Mouse (Mus musculus) heart, embryonic 16.5 days (tissue): ENCODE measurements around the gene Plcg1. TPM values are rescaled to one million over a fixed set of nuclear protein-coding genes. Genes with fewer than 3 reads are reported as not detected.

Experiments
- ATAC-seq: fragments of 200-750 bp; cut with Nextera tagmentation; replicated peaks from 2 replicates; pipeline ENCODE4 v1.8.0; 2017; ENCODE audit warnings: moderate number of reproducible peaks; ENCODE audit not compliant: insufficient read depth, low FRiP score; ENCODE audit errors: extremely low read depth
- H3K27ac ChIP-seq: fragments of 300-500 bp; sonication (generic); 2 replicates; pipeline ENCODE4 v1.5.1; 2014; ENCODE audit warnings: mild to moderate bottlenecking, low read length, control low read depth, moderate library complexity
- H3K27me3 ChIP-seq: fragments of 300-500 bp; sonication (generic); 2 replicates; pipeline ENCODE4 v1.6.1; 2014; ENCODE audit warnings: low read length, mixed read lengths; ENCODE audit not compliant: control insufficient read depth, insufficient read depth
- H3K36me3 ChIP-seq: fragments of 300-500 bp; sonication (generic); 2 replicates; pipeline ENCODE4 v1.6.1; 2014; ENCODE audit not compliant: control insufficient read depth, insufficient read depth
- H3K4me1 ChIP-seq: fragments of 300-500 bp; sonication (generic); 2 replicates; pipeline ENCODE4 v1.6.1; 2014; ENCODE audit warnings: low read length, mixed read lengths; ENCODE audit not compliant: control insufficient read depth, insufficient read depth
- H3K4me2 ChIP-seq: fragments of 300-500 bp; sonication (generic); 2 replicates; pipeline ENCODE4 v1.6.1; 2014; ENCODE audit warnings: low read depth, mild to moderate bottlenecking, control low read depth, low read length
- H3K4me3 ChIP-seq: fragments of 300-500 bp; sonication (generic); 2 replicates; pipeline ENCODE4 v1.5.1; 2014; ENCODE audit warnings: mild to moderate bottlenecking, control low read depth, low read length
- H3K9ac ChIP-seq: fragments of 300-500 bp; sonication (generic); 2 replicates; pipeline ENCODE4 v1.6.1; 2014; ENCODE audit warnings: low read length, control low read depth
- H3K9me3 ChIP-seq: fragments of 300-500 bp; sonication (generic); replicated peaks from 2 replicates; pipeline ENCODE4 v1.6.1; 2016; ENCODE audit warnings: low read length; ENCODE audit not compliant: control insufficient read depth
- WGBS: fragments of 180-500 bp; shearing (Covaris S2); extraction: QIAGEN DNeasy Blood & Tissue Kit; methylation state at CpG from one replicate; pipeline ENCODE4 v1.1.7; 2014; 5-methylcytosine and 5-hydroxymethylcytosine counted together
- polyA plus RNA-seq: library from polyadenylated mRNA; unstranded; fragments of >200 nt; fragmentation: Nextera tagmentation; extraction: Ambion mirVana; gene quantifications from 2 replicates; pipeline ENCODE4 v1.2.1, GENCODE M21; 2015

Plcg1 gene
- polyA plus RNA-seq, 1 experiment from 2014 or later = 26.4 TPM

- Histone ChIP-seq H3K27me3 (no peaks in the 10 kb centered on the region), H3K4me1 (no peaks in the 10 kb centered on the region), H3K27ac (no peak overlapping the region), H3K9ac (no peak overlapping the region), H3K4me2 (no peak overlapping the region), H3K4me3 (no peak overlapping the region), H3K36me3 (peaks cover 38% of the 10 kb centered on the region), H3K9me3 (no peaks in the 10 kb centered on the region)
- WGBS = 91% methylated on average over 4 of the region's 4 CpGs
- no peak for ATAC-seq
These were observed 7.3 kb upstream of the Plcg1 start for GRCm38 (mm10) chr2:160723613-160724375.

DNA sequence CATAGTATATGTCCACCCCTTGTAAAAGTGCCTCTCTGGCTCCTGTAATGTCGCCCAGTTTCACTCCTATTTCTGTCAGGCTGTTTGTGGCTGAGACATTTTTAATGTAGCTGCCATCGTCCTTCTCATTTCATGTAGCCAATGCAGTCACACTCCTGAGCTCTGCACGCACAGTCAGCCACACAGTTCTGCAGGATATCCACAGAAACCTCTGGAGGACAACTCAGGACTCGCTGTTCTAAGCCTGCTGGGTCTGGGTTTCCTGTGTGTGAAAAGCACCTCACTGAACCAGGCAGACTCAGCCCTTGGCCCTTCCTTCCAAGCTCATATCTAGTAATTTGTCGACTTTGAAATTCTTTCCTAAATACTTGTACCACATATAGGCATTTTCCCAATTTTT is 6.6 kb upstream of the Plcg1 start:
- peaks cover 32% of the 10 kb centered on the region for H3K36me3 ChIP-seq
- H3K4me1 ChIP-seq = no peaks in the 10 kb centered on the region
- no peak overlapping the region for H3K9ac ChIP-seq
- no peak overlapping the region for H3K4me2 ChIP-seq
- H3K27ac ChIP-seq = no peak overlapping the region
- no peaks in the 10 kb centered on the region for H3K9me3 ChIP-seq
- WGBS = 82% methylated on average over 5 of the region's 5 CpGs
- H3K27me3 ChIP-seq = no peaks in the 10 kb centered on the region
- no peak for ATAC-seq
- no peak overlapping the region for H3K4me3 ChIP-seq

DNA sequence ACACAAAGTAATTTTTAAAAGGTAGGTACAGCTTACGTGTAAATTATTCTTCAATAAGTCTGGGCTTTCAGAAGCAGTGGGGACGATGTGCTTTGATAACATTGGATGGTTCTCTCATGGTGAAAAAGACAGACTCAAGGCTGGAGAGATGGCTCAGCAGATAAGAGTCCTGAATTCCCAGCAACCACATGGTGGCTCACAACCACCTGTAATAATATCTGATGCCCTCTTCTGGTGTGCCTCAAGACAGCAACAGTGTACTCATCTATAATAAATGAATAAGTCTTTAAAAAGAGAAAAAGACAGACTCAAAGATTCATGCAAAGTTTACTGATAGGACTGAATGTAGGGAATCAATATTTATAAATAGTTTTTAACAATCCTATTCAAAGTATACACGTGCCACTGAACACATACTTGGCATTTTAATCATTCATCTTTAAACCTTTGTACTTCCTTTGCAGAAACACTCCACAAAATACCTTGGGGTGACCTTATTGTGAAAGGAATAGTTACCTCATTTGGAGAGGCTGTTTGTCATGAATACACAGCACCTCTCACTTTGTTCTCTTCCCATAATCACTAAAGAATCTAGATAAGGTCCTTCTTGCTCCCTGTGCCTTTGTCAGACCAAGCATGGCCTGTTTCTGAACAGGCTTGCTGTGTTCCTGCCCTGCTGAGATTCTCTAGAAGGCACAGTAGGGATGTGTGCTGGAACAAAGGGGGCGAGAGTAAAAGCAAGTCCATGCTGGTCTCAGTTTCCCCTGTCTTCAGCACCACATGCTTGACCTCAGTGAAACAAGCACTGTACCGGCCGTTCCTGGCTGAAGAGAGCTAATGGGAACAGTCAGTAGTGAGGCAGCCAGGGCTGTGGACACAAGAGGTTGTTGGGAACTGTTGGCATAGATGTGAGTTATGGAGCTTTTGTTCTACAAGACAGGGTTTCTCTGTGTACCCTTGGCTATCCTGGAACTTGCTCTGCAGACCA is 4.9 kb upstream of the Plcg1 start:
- Histone ChIP-seq H3K36me3 (peaks cover 18% of the 10 kb centered on the region), H3K4me3 (no peak overlapping the region), H3K4me1 (peaks cover 5% of the 10 kb centered on the region), H3K27me3 (no peaks in the 10 kb centered on the region), H3K9me3 (no peaks in the 10 kb centered on the region), H3K9ac (no peak overlapping the region), H3K4me2 (no peak overlapping the region), H3K27ac (no peak overlapping the region)
- no peak for ATAC-seq
- WGBS = 73% methylated on average over 6 of the region's 6 CpGs

- no peaks in the 10 kb centered on the region for H3K9me3 ChIP-seq
- H3K36me3 ChIP-seq = peaks cover 2% of the 10 kb centered on the region; the same call in 1 of the 2 replicates
- WGBS = 85% methylated on average over 3 of the region's 3 CpGs
- no peaks in the 10 kb centered on the region for H3K27me3 ChIP-seq
- no peak overlapping the region for H3K27ac ChIP-seq
- H3K4me2 ChIP-seq = no peak overlapping the region
- ATAC-seq = no peak
- H3K4me3 ChIP-seq = no peak overlapping the region
- peaks cover 22% of the 10 kb centered on the region for H3K4me1 ChIP-seq
- H3K9ac ChIP-seq = no peak overlapping the region
These were observed 2.1 kb upstream of the Plcg1 start for GRCm38 (mm10) chr2:160728972-160729371.

DNA sequence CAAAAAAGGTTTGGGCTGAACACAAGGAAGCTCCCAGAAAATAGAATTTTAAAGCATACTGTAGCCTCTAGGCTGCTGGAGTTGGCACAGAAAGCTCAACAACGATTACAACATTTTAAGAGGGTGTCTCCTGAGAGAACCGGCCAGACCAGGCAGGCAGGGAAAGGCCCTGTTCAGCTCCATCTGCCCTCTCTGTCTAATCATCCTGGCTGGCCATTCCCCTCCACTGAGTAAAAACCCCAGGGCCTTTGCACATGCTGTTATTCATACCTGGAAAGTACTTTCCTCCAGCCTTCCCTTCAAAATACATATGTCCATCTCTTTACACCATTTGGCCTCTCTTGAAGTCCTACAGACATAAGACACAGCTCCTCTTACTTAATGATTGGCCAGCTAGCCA is 1.7 kb upstream of the Plcg1 start:
- 65% methylated on average over 2 of the region's 2 CpGs for WGBS
- H3K4me2 ChIP-seq = no peak overlapping the region

DNA sequence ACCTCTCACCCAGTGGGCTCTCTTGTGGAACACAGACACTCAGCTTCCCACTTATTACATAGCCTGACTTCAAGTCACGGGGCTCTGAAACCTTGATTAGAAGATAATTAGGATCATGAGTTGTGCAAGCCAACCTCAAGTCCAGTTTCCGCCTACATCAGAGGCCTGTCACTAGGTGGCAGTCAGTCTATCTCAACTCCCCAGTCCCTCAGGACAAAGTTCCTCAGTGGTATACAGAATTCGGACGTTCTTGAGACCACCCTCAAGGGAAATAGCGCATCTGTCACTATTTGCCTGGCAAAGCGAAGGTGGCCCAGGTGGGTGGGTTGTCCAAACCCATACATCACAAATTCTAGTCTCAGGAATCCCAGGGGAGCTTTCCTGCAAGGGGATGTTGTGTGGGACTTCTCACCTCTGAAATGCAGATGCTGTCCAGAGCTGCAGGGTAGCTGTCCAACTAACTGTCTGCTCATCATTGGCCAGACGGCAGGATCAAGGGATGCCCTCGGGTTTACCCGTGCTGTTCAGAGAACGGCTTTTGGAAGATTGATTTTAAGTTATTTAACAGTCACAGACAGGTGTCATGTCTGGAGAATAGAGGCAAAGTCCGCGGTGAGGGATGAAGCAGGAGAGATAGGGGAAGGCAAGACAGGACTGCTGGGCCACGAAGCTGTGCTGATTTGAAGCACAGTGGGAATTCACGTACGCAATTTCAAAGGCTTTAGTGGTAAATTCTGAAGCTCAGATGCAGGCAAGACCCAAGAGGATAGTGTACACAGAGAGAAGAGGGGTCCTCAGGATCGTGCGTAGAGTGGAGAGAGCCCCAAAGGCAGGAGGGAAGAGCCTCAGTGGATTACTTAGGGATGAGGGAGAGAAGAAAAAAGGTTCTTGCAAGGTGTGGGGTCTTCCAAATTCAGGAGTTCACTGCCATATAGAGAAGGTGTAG is 976 bp upstream of the Plcg1 start:
- no peaks in the 10 kb centered on the region for H3K9me3 ChIP-seq
- H3K4me2 ChIP-seq = peak overlapping the region; percentile 79
- ATAC-seq = no peak

More for the DNA sequence above, 1.7 kb upstream of the Plcg1 start:
- no peak overlapping the region for H3K27ac ChIP-seq
- no peak for ATAC-seq
- no peaks in the 10 kb centered on the region; the same call in 1 of the 2 replicates for H3K36me3 ChIP-seq
- no peaks in the 10 kb centered on the region for H3K27me3 ChIP-seq
- H3K9ac ChIP-seq = no peak overlapping the region
- H3K9me3 ChIP-seq = no peaks in the 10 kb centered on the region
- peaks cover 27% of the 10 kb centered on the region for H3K4me1 ChIP-seq
- H3K4me3 ChIP-seq = no peak overlapping the region

DNA sequence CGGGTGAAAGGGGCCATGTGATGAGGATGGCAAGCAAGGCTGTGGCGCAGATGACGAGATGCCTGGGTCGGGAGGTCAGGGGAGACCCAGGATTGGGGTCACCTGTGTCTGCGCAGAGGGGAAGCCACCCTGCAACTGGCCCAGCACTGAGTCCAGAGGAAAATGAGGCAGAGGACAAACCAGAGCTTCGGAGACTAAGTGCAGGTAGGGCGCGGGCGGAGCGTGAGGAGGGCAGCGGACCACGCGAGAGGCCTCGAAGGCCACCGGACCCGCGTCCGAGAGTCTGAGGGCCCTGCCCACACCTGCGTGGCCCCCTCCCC is 343 bp upstream of the Plcg1 start:
- Histone ChIP-seq H3K27ac (peak overlapping the region; percentile 91), H3K9ac (peak overlapping the region; percentile 97), H3K4me1 (peaks cover 40% of the 10 kb centered on the region), H3K4me2 (peak overlapping the region; percentile 79), H3K9me3 (no peaks in the 10 kb centered on the region), H3K4me3 (peak overlapping the region; percentile 93), H3K27me3 (no peaks in the 10 kb centered on the region), H3K36me3 (peaks cover 5% of the 10 kb centered on the region)
- WGBS = 5% methylated on average over 19 of the region's 19 CpGs
- no peak for ATAC-seq

More for the DNA sequence above, 976 bp upstream of the Plcg1 start:
- Histone ChIP-seq H3K27me3 (no peaks in the 10 kb centered on the region), H3K4me3 (peak overlapping the region; percentile 93), H3K36me3 (peaks cover 2% of the 10 kb centered on the region; the same call in 1 of the 2 replicates), H3K9ac (peak overlapping the region; percentile 97), H3K4me1 (peaks cover 34% of the 10 kb centered on the region), H3K27ac (no peak overlapping the region)
- 22% methylated on average over 17 of the region's 17 CpGs for WGBS

DNA sequence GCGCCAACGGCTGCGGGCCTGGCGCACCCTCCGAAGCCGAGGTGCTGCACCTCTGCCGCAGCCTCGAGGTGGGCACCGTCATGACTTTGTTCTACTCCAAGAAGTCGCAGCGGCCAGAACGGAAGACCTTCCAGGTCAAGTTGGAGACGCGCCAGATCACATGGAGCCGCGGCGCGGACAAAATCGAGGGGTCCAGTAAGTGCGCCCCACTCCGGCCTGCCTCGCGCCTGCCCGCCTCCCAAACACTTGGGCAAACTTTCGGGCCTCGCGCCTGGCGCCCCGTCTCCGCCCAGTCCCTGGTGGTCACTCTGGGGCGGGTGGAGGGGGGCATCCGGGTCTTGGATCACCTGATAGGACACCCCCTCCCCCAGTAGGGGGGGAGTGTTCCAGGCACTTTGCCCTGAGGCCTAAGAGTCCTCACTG is 750 bp downstream of the Plcg1 start:
- Histone ChIP-seq H3K9ac (peak overlapping the region; percentile 97), H3K36me3 (peaks cover 5% of the 10 kb centered on the region), H3K4me3 (peak overlapping the region; percentile 93), H3K4me1 (peaks cover 43% of the 10 kb centered on the region), H3K27ac (peak overlapping the region; percentile 91), H3K27me3 (no peaks in the 10 kb centered on the region), H3K4me2 (peak overlapping the region; percentile 79), H3K9me3 (no peaks in the 10 kb centered on the region)
- under 1% methylated on average over 32 of the region's 32 CpGs for WGBS
- peak; percentile 29 for ATAC-seq
